21 mouse cellular contexts compared by ENCODE assay signal in genomic region chr5:124224321-124225092, GRCm38 (mm10). TPM values are rescaled to one million over a fixed set of nuclear protein-coding genes. Genes with fewer than 3 reads are reported as not detected.
DNase-seq lines count a peak whose midpoint lies in the region; ATAC-seq and TF ChIP-seq lines count a peak whose summit lies in the region.
"Had no signal": no experiment of that assay in that cellular context is flagged by ENCODE, and none has a peak within 500 bp of the region (broad histone marks: within the 10 kb centered on the region; RNA-seq: fewer than 3 reads in every experiment).

No protein-coding gene starts in this region.

- no peaks in the 10 kb centered on the region for H3K9me3 ChIP-seq in heart, embryonic 10.5 days
- H3K9me3 ChIP-seq in lung, embryonic 15.5 days, result no peaks in the 10 kb centered on the region
- no peaks in the 10 kb centered on the region for H3K9me3 ChIP-seq in heart, embryonic 11.5 days (replicated peaks; ENCODE audit: control insufficient read depth, low read length)
- no peaks in the 10 kb centered on the region for H3K9me3 ChIP-seq in heart, postnatal 0 days (replicated peaks; ENCODE audit: control insufficient read depth, low read length)
- H3K9me3 ChIP-seq: G1E; liver, embryonic 15.5 days; neural tube, embryonic 15.5 days; stomach, embryonic 15.5 days had no signal

- H3K27ac ChIP-seq in heart, embryonic 10.5 days, result peak overlapping the region; percentile 62
- H3K27ac ChIP-seq in lung, embryonic 15.5 days, result 0 out of 2 replicates have a peak overlapping the region, but pooled peaks have one; percentile 34
- H3K27ac ChIP-seq in heart, embryonic 11.5 days (ENCODE audit: low read depth, low read length), result peak overlapping the region; percentile 42
- peak overlapping the region; percentile 55; the same call in 1 of the 2 replicates for H3K27ac ChIP-seq in heart, postnatal 0 days (ENCODE audit: low read depth)
- H3K27ac ChIP-seq: hindbrain, embryonic 14.5 days; neural tube, embryonic 15.5 days; stomach, embryonic 15.5 days had no signal

- WGBS in heart, embryonic 10.5 days, result 63% methylated on average over 16 of the region's 16 CpGs
- 51% methylated on average over 16 of the region's 16 CpGs for WGBS in lung, embryonic 15.5 days
- 60% methylated on average over 16 of the region's 16 CpGs for WGBS in heart, embryonic 11.5 days (ENCODE audit: insufficient replicate concordance)
- whole genome bisulfite sequencing in heart, postnatal 0 days, result 40% methylated on average over 16 of the region's 16 CpGs

- no peak for DNase-seq in heart, embryonic 10.5 days (ENCODE audit: low spot score)
- DNase-seq in heart, postnatal 25 days (ENCODE audit: low spot score), result no peak
- DNase-seq in lung, postnatal 14 days, result no peak
- DNase-seq in heart, postnatal 0 days (ENCODE audit: low spot score), result no peak
- no peak for DNase-seq in cerebellum, adult 8-10 months
- DNase-seq: cerebellum, adult 2 months; kidney, postnatal 10 days; right cerebral cortex, adult 18-20 months; spleen, adult 18-20 months; thymus, postnatal 25 days had no signal

- H3K4me1 ChIP-seq in heart, embryonic 10.5 days, result peaks cover 72% of the 10 kb centered on the region
- peaks cover 60% of the 10 kb centered on the region for H3K4me1 ChIP-seq in lung, embryonic 15.5 days
- peaks cover 46% of the 10 kb centered on the region for H3K4me1 ChIP-seq in heart, embryonic 11.5 days (ENCODE audit: control insufficient read depth, insufficient read depth, low read length)
- H3K4me1 ChIP-seq in heart, postnatal 0 days (ENCODE audit: control insufficient read depth, insufficient read depth), result peaks cover 73% of the 10 kb centered on the region

- TF ChIP-seq CTCF in heart, postnatal 0 days (IDR thresholded peaks at IDR 0.05; ENCODE audit: low read depth), result no peak

- TF ChIP-seq EP300 in heart, postnatal 0 days (IDR thresholded peaks at IDR 0.05; ENCODE audit: low read depth), result no peak

- H3K27me3 ChIP-seq in heart, embryonic 10.5 days (ENCODE audit: insufficient read depth, poor library complexity, severe bottlenecking), result no peaks in the 10 kb centered on the region
- no peaks in the 10 kb centered on the region for H3K27me3 ChIP-seq in lung, embryonic 15.5 days
- H3K27me3 ChIP-seq in heart, embryonic 11.5 days (ENCODE audit: control insufficient read depth, insufficient read depth, low read length), result no peaks in the 10 kb centered on the region
- H3K27me3 ChIP-seq in heart, postnatal 0 days (ENCODE audit: control insufficient read depth, insufficient read depth, low read length), result no peaks in the 10 kb centered on the region
- H3K27me3 ChIP-seq: liver, embryonic 15.5 days; neural tube, embryonic 15.5 days; stomach, embryonic 15.5 days had no signal

- no peak overlapping the region for H3K4me2 ChIP-seq in lung, embryonic 15.5 days
- no peak overlapping the region for H3K4me2 ChIP-seq in heart, embryonic 11.5 days
- no peak overlapping the region for H3K4me2 ChIP-seq in heart, postnatal 0 days (ENCODE audit: low read depth, low read length)
- H3K4me2 ChIP-seq: hindbrain, embryonic 14.5 days; liver, embryonic 15.5 days; midbrain, embryonic 11.5 days; neural tube, embryonic 15.5 days; stomach, embryonic 15.5 days had no signal

- intact Hi-C loops in heart, postnatal 25 days (cut with DNase I), result loop anchor here (1.0 kb wide), 1 partner anchor 24 kb away; no protein-coding TSS in a partner anchor

- no peak overlapping the region for H3K4me3 ChIP-seq in heart, embryonic 10.5 days
- no peak overlapping the region for H3K4me3 ChIP-seq in lung, embryonic 15.5 days
- no peak overlapping the region for H3K4me3 ChIP-seq in heart, embryonic 11.5 days (ENCODE audit: low read depth, low read length)
- no peak overlapping the region for H3K4me3 ChIP-seq in heart, postnatal 0 days (ENCODE audit: low read depth, low read length)
- H3K4me3 ChIP-seq: erythroblast, embryonic 14.5 days; liver, embryonic 15.5 days; neural tube, embryonic 15.5 days; stomach, embryonic 15.5 days had no signal

- no peaks in the 10 kb centered on the region for H3K36me3 ChIP-seq in heart, embryonic 10.5 days
- H3K36me3 ChIP-seq in lung, embryonic 15.5 days, result no peaks in the 10 kb centered on the region
- no peaks in the 10 kb centered on the region for H3K36me3 ChIP-seq in heart, embryonic 11.5 days (ENCODE audit: control insufficient read depth, insufficient read depth, low read length)
- no peaks in the 10 kb centered on the region for H3K36me3 ChIP-seq in heart, postnatal 0 days (replicated peaks; ENCODE audit: control insufficient read depth, insufficient read depth, low read length)
- H3K36me3 ChIP-seq: liver, embryonic 15.5 days; neural tube, embryonic 15.5 days; stomach, embryonic 15.5 days had no signal

- H3K9ac ChIP-seq in lung, embryonic 15.5 days, result no peak overlapping the region
- no peak overlapping the region for H3K9ac ChIP-seq in heart, embryonic 11.5 days (ENCODE audit: low read depth, low read length)
- H3K9ac ChIP-seq in heart, postnatal 0 days (replicated peaks; ENCODE audit: low read depth, low read length), result no peak overlapping the region
- H3K9ac ChIP-seq: hindbrain, embryonic 14.5 days; liver, embryonic 15.5 days; neural tube, embryonic 15.5 days; stomach, embryonic 15.5 days had no signal

- no peak for ATAC-seq in lung, embryonic 15.5 days (ENCODE audit: borderline replicate concordance, extremely low read depth, low FRiP score, low TSS enrichment)
- no peak for ATAC-seq in heart, embryonic 11.5 days (replicated peaks; ENCODE audit: insufficient number of reproducible peaks, low FRiP score, low TSS enrichment)
- peak; percentile 34; the same call in 1 of the 2 replicates for ATAC-seq in heart, postnatal 0 days (ENCODE audit: insufficient read depth, low read depth)
- ATAC-seq: forebrain, embryonic 16.5 days; intestine, postnatal 0 days had no signal

RNA-seq across cellular contexts. Expression of gene Pitpnm2, which starts 25.1 kb away (rescaled TPM):
- 4.8 and 6.1 TPM in 2 replicates for polyA plus RNA-seq in heart, embryonic 10.5 days (2016; fragmentation: Nextera tagmentation; extraction: Ambion mirVana)
- 10 to 100 TPM; 42.5 to 50.9 TPM for total RNA-seq in heart, postnatal 25 days (2021)
- 6.2 and 6.7 TPM in 2 replicates for polyA plus RNA-seq in lung, embryonic 15.5 days (2015; fragmentation: Nextera tagmentation; extraction: Ambion mirVana)
- 7.0 and 7.8 TPM in 2 replicates for polyA plus RNA-seq in heart, embryonic 11.5 days (2014; fragmentation: Nextera tagmentation; extraction: Ambion mirVana)
- 17.1 and 28.6 TPM in 2 replicates for total RNA-seq in heart, postnatal 0 days (2014; rRNA removed; ENCODE audit: low replicate concordance)
- polyA plus RNA-seq in heart, postnatal 0 days (2015; fragmentation: Nextera tagmentation; extraction: Ambion mirVana), result 3.1 and 3.2 TPM in 2 replicates
